Mouse (Mus musculus): Measurements from ENCODE around the gene Sgce. TPM values are rescaled to one million over a fixed set of nuclear protein-coding genes. Genes with fewer than 3 reads are reported as not detected.
"Not testable (repeated sequence)": the region's sequence is repeated elsewhere in the genome, so short reads cannot be mapped to it uniquely, and the experiment has no call there.

Gene Sgce
- polyA plus RNA-seq, 1 experiment from 2014 or later: 74.8 TPM

GRCm38 (mm10) chr6:4677356-4677761, 69.6 kb downstream of the Sgce start:
- Histone ChIP-seq H3K36me3 (no peaks in the 10 kb centered on the region), H3K4me2 (no peak overlapping the region), H3K9me3 (no peaks in the 10 kb centered on the region), H3K27ac (no peak overlapping the region), H3K4me3 (no peak overlapping the region), H3K9ac (no peak overlapping the region), H3K4me1 (no peaks in the 10 kb centered on the region), H3K27me3 (no peaks in the 10 kb centered on the region)
- ATAC-seq (ENCODE audit: borderline replicate concordance, extremely low read depth, low FRiP score, low TSS enrichment): no peak
- WGBS: 93% methylated on average over 1 of the region's 1 CpGs

- Histone ChIP-seq H3K9me3 (no peaks in the 10 kb centered on the region), H3K4me2 (no peak overlapping the region), H3K27me3 (no peaks in the 10 kb centered on the region), H3K9ac (no peak overlapping the region), H3K4me1 (no peaks in the 10 kb centered on the region), H3K27ac (no peak overlapping the region), H3K4me3 (no peak overlapping the region), H3K36me3 (no peaks in the 10 kb centered on the region)
- ATAC-seq (ENCODE audit: borderline replicate concordance, extremely low read depth, low FRiP score, low TSS enrichment): no peak
- 88% methylated on average over 6 of the region's 6 CpGs for WGBS
Measured at GRCm38 (mm10) chr6:4665154-4665553, 81.9 kb downstream of the Sgce start.

- Histone ChIP-seq H3K9me3 (no peaks in the 10 kb centered on the region), H3K4me2 (no peak overlapping the region), H3K36me3 (no peaks in the 10 kb centered on the region), H3K4me3 (no peak overlapping the region), H3K27ac (no peak overlapping the region), H3K4me1 (no peaks in the 10 kb centered on the region), H3K9ac (no peak overlapping the region), H3K27me3 (no peaks in the 10 kb centered on the region)
- no peak for ATAC-seq (ENCODE audit: borderline replicate concordance, extremely low read depth, low FRiP score, low TSS enrichment)
- WGBS: 59% methylated on average over 2 of the region's 2 CpGs
Measured at GRCm38 (mm10) chr6:4664313-4664712, 82.7 kb downstream of the Sgce start.

GRCm38 (mm10) chr6:4663516-4663915, 83.5 kb downstream of the Sgce start:
- no peaks in the 10 kb centered on the region for H3K4me1 ChIP-seq
- no peaks in the 10 kb centered on the region for H3K36me3 ChIP-seq
- H3K4me2 ChIP-seq: no peak overlapping the region
- no peaks in the 10 kb centered on the region for H3K27me3 ChIP-seq
- H3K9me3 ChIP-seq: no peaks in the 10 kb centered on the region
- WGBS: 51% methylated on average over 2 of the region's 2 CpGs
- H3K27ac ChIP-seq: no peak overlapping the region
- H3K9ac ChIP-seq: no peak overlapping the region
- ATAC-seq (ENCODE audit: borderline replicate concordance, extremely low read depth, low FRiP score, low TSS enrichment): no peak
- H3K4me3 ChIP-seq: no peak overlapping the region

- 73% methylated on average over 13 of the region's 13 CpGs for WGBS
- Histone ChIP-seq H3K9me3 (no peaks in the 10 kb centered on the region), H3K27ac (no peak overlapping the region), H3K4me1 (peaks cover 3% of the 10 kb centered on the region; the same call in 1 of the 2 replicates), H3K4me2 (no peak overlapping the region), H3K9ac (no peak overlapping the region), H3K36me3 (no peaks in the 10 kb centered on the region), H3K27me3 (no peaks in the 10 kb centered on the region), H3K4me3 (no peak overlapping the region)
- no peak for ATAC-seq (ENCODE audit: borderline replicate concordance, extremely low read depth, low FRiP score, low TSS enrichment)
Measured at GRCm38 (mm10) chr6:4658861-4659260, 88.1 kb downstream of the Sgce start.

- H3K9me3 ChIP-seq: no peaks in the 10 kb centered on the region
- H3K4me3 ChIP-seq: no peak overlapping the region
- no peak overlapping the region for H3K27ac ChIP-seq
- H3K36me3 ChIP-seq: no peaks in the 10 kb centered on the region
- no peak overlapping the region for H3K4me2 ChIP-seq
- no peak for ATAC-seq (ENCODE audit: borderline replicate concordance, extremely low read depth, low FRiP score, low TSS enrichment)
- 79% methylated on average over 4 of the region's 4 CpGs for WGBS
- H3K9ac ChIP-seq: no peak overlapping the region
- peaks cover 3% of the 10 kb centered on the region; the same call in 1 of the 2 replicates for H3K4me1 ChIP-seq
- H3K27me3 ChIP-seq: no peaks in the 10 kb centered on the region
Measured at GRCm38 (mm10) chr6:4655924-4656323, 91.1 kb downstream of the Sgce start.

GRCm38 (mm10) chr6:4655466-4655865, 91.5 kb downstream of the Sgce start:
- Histone ChIP-seq H3K4me1 (peaks cover 3% of the 10 kb centered on the region; the same call in 1 of the 2 replicates), H3K4me2 (no peak overlapping the region), H3K27ac (no peak overlapping the region), H3K4me3 (no peak overlapping the region), H3K27me3 (no peaks in the 10 kb centered on the region), H3K9ac (no peak overlapping the region), H3K9me3 (no peaks in the 10 kb centered on the region), H3K36me3 (no peaks in the 10 kb centered on the region)
- WGBS: 19% methylated on average over 5 of the region's 5 CpGs
- ATAC-seq (ENCODE audit: borderline replicate concordance, extremely low read depth, low FRiP score, low TSS enrichment): no peak

GRCm38 (mm10) chr6:4653741-4654140, 93.3 kb downstream of the Sgce start:
- H3K4me3 ChIP-seq; H3K9ac ChIP-seq; H3K27me3 ChIP-seq; H3K4me1 ChIP-seq; H3K4me2 ChIP-seq; ATAC-seq (ENCODE audit: borderline replicate concordance, extremely low read depth, low FRiP score, low TSS enrichment); H3K27ac ChIP-seq; H3K36me3 ChIP-seq; H3K9me3 ChIP-seq: not testable (repeated sequence)
- WGBS: 93% methylated on average over 12 of the region's 12 CpGs

- Histone ChIP-seq H3K27ac (no peak overlapping the region), H3K27me3 (no peaks in the 10 kb centered on the region), H3K4me2 (no peak overlapping the region), H3K9me3 (no peaks in the 10 kb centered on the region), H3K4me3 (no peak overlapping the region), H3K4me1 (peaks cover 3% of the 10 kb centered on the region; the same call in 1 of the 2 replicates), H3K36me3 (no peaks in the 10 kb centered on the region), H3K9ac (no peak overlapping the region)
- no peak for ATAC-seq (ENCODE audit: borderline replicate concordance, extremely low read depth, low FRiP score, low TSS enrichment)
- WGBS: 78% methylated on average over 8 of the region's 8 CpGs
Measured at GRCm38 (mm10) chr6:4652596-4653134, 94.3 kb downstream of the Sgce start.

GRCm38 (mm10) chr6:4647351-4647750, 99.7 kb downstream of the Sgce start:
- Histone ChIP-seq H3K27ac (no peak overlapping the region), H3K9ac (no peak overlapping the region), H3K4me1 (no peaks in the 10 kb centered on the region), H3K27me3 (no peaks in the 10 kb centered on the region), H3K4me2 (no peak overlapping the region), H3K36me3 (peaks cover 1% of the 10 kb centered on the region; the same call in 1 of the 2 replicates), H3K9me3 (no peaks in the 10 kb centered on the region), H3K4me3 (no peak overlapping the region)
- ATAC-seq (ENCODE audit: borderline replicate concordance, extremely low read depth, low FRiP score, low TSS enrichment): no peak
- 35% methylated on average over 3 of the region's 3 CpGs for WGBS

- ATAC-seq (ENCODE audit: borderline replicate concordance, extremely low read depth, low FRiP score, low TSS enrichment): no peak
- H3K27ac ChIP-seq: no peak overlapping the region
- H3K4me1 ChIP-seq: no peaks in the 10 kb centered on the region
- H3K4me3 ChIP-seq: no peak overlapping the region
- no peaks in the 10 kb centered on the region for H3K27me3 ChIP-seq
- H3K9me3 ChIP-seq: no peaks in the 10 kb centered on the region
- no peak overlapping the region for H3K4me2 ChIP-seq
- peaks cover 10% of the 10 kb centered on the region; the same call in 1 of the 2 replicates for H3K36me3 ChIP-seq
- H3K9ac ChIP-seq: no peak overlapping the region
- 56% methylated on average over 7 of the region's 7 CpGs for WGBS
Measured at GRCm38 (mm10) chr6:4642068-4642467, 104.9 kb downstream of the Sgce start.

- H3K4me1 ChIP-seq: no peaks in the 10 kb centered on the region
Measured at GRCm38 (mm10) chr6:4634804-4635203, 112.2 kb downstream of the Sgce start.

GRCm38 (mm10) chr6:4633189-4633588, 113.8 kb downstream of the Sgce start:
- Histone ChIP-seq H3K4me3 (no peak overlapping the region), H3K36me3 (peaks cover 6% of the 10 kb centered on the region; the same call in 1 of the 2 replicates), H3K4me2 (no peak overlapping the region), H3K9ac (no peak overlapping the region), H3K9me3 (no peaks in the 10 kb centered on the region), H3K27me3 (no peaks in the 10 kb centered on the region), H3K4me1 (no peaks in the 10 kb centered on the region), H3K27ac (no peak overlapping the region)
- WGBS: 87% methylated on average over 4 of the region's 4 CpGs
- ATAC-seq (ENCODE audit: borderline replicate concordance, extremely low read depth, low FRiP score, low TSS enrichment): no peak

More at GRCm38 (mm10) chr6:4634804-4635203, 112.2 kb downstream of the Sgce start:
- no peak overlapping the region for H3K4me3 ChIP-seq
- 0 out of 2 replicates have a peak, but pooled peaks cover 2% of the 10 kb centered on the region for H3K36me3 ChIP-seq
- no peak overlapping the region for H3K27ac ChIP-seq
- no peak overlapping the region for H3K4me2 ChIP-seq
- no peaks in the 10 kb centered on the region for H3K9me3 ChIP-seq
- 27% methylated on average over 1 of the region's 1 CpGs for WGBS
- no peak overlapping the region for H3K9ac ChIP-seq
- no peaks in the 10 kb centered on the region for H3K27me3 ChIP-seq
- ATAC-seq (ENCODE audit: borderline replicate concordance, extremely low read depth, low FRiP score, low TSS enrichment): no peak
